In genomic region chr17:12299371-12299770, GRCm38 (mm10) we compare ENCODE assay signal across 25 mouse cellular contexts. TPM values are rescaled to one million over a fixed set of nuclear protein-coding genes. Genes with fewer than 3 reads are reported as not detected.
DNase-seq lines count a peak whose midpoint lies in the region; ATAC-seq and TF ChIP-seq lines count a peak whose summit lies in the region.
"Had no signal": no experiment of that assay in that cellular context is flagged by ENCODE, and none has a peak within 500 bp of the region (broad histone marks: within the 10 kb centered on the region; RNA-seq: fewer than 3 reads in every experiment).

No protein-coding gene starts in this region.

- H3K36me3 ChIP-seq in hindbrain, embryonic 13.5 days, result no peaks in the 10 kb centered on the region
- H3K36me3 ChIP-seq in hindbrain, embryonic 14.5 days (replicated peaks; ENCODE audit: control insufficient read depth, insufficient read depth), result no peaks in the 10 kb centered on the region
- H3K36me3 ChIP-seq in lung, embryonic 15.5 days, result no peaks in the 10 kb centered on the region
- H3K36me3 ChIP-seq in intestine, postnatal 0 days (ENCODE audit: control insufficient read depth, insufficient read depth), result no peaks in the 10 kb centered on the region
- no peaks in the 10 kb centered on the region for H3K36me3 ChIP-seq in stomach, embryonic 14.5 days (ENCODE audit: control insufficient read depth, insufficient read depth, low read length)
- H3K36me3 ChIP-seq: embryonic facial prominence, embryonic 15.5 days; forebrain, embryonic 10.5 days; heart, embryonic 15.5 days; hindbrain, embryonic 10.5 days had no signal

- no peak for TF ChIP-seq CTCF in intestine, postnatal 0 days (IDR thresholded peaks at IDR 0.05; ENCODE audit: low read depth)

- H3K9ac ChIP-seq in hindbrain, embryonic 13.5 days, result no peak overlapping the region
- no peak overlapping the region for H3K9ac ChIP-seq in hindbrain, embryonic 14.5 days
- no peak overlapping the region for H3K9ac ChIP-seq in lung, embryonic 15.5 days
- no peak overlapping the region for H3K9ac ChIP-seq in intestine, postnatal 0 days (ENCODE audit: low read depth, low read length)
- no peak overlapping the region for H3K9ac ChIP-seq in stomach, embryonic 14.5 days (replicated peaks; ENCODE audit: low read depth, low read length)
- H3K9ac ChIP-seq: embryonic facial prominence, embryonic 15.5 days; heart, embryonic 15.5 days had no signal

- H3K4me3 ChIP-seq in hindbrain, embryonic 13.5 days, result no peak overlapping the region
- no peak overlapping the region for H3K4me3 ChIP-seq in hindbrain, embryonic 14.5 days (replicated peaks; ENCODE audit: low read length)
- no peak overlapping the region for H3K4me3 ChIP-seq in lung, embryonic 15.5 days
- no peak overlapping the region for H3K4me3 ChIP-seq in intestine, postnatal 0 days (ENCODE audit: low read depth, low read length)
- H3K4me3 ChIP-seq in stomach, embryonic 14.5 days (ENCODE audit: low read depth, low read length), result no peak overlapping the region
- H3K4me3 ChIP-seq: embryonic facial prominence, embryonic 15.5 days; erythroblast, embryonic 14.5 days; forebrain, embryonic 10.5 days; heart, adult 2 months; heart, embryonic 15.5 days; hindbrain, embryonic 10.5 days had no signal

- H3K4me2 ChIP-seq in hindbrain, embryonic 13.5 days, result no peak overlapping the region
- H3K4me2 ChIP-seq in hindbrain, embryonic 14.5 days (replicated peaks), result no peak overlapping the region
- no peak overlapping the region for H3K4me2 ChIP-seq in lung, embryonic 15.5 days
- H3K4me2 ChIP-seq in intestine, postnatal 0 days (replicated peaks; ENCODE audit: low read depth), result no peak overlapping the region
- H3K4me2 ChIP-seq in stomach, embryonic 14.5 days (replicated peaks; ENCODE audit: low read depth, low read length), result no peak overlapping the region
- H3K4me2 ChIP-seq: embryonic facial prominence, embryonic 15.5 days; heart, embryonic 11.5 days; heart, embryonic 15.5 days had no signal

- 82% methylated on average over 7 of the region's 7 CpGs for WGBS in hindbrain, embryonic 13.5 days
- 76% methylated on average over 7 of the region's 7 CpGs for WGBS in hindbrain, embryonic 14.5 days
- 78% methylated on average over 7 of the region's 7 CpGs for WGBS in lung, embryonic 15.5 days
- 75% methylated on average over 7 of the region's 7 CpGs for WGBS in intestine, postnatal 0 days
- 76% methylated on average over 7 of the region's 7 CpGs for WGBS in stomach, embryonic 14.5 days

- 0 out of 2 replicates have a peak overlapping the region, but pooled peaks have one; percentile 1 for H3K27ac ChIP-seq in hindbrain, embryonic 13.5 days
- no peak overlapping the region for H3K27ac ChIP-seq in hindbrain, embryonic 14.5 days
- H3K27ac ChIP-seq in lung, embryonic 15.5 days, result peak overlapping the region; percentile 44; the same call in 1 of the 2 replicates
- H3K27ac ChIP-seq in intestine, postnatal 0 days (ENCODE audit: low read depth, low read length), result peak overlapping the region; percentile 46
- peak overlapping the region; percentile 35; the same call in 1 of the 2 replicates for H3K27ac ChIP-seq in stomach, embryonic 14.5 days (ENCODE audit: low read length)
- H3K27ac ChIP-seq: embryonic facial prominence, embryonic 15.5 days; forebrain, embryonic 10.5 days; heart, adult 2 months; heart, embryonic 15.5 days; hindbrain, embryonic 10.5 days had no signal

- ATAC-seq in hindbrain, embryonic 13.5 days (ENCODE audit: low FRiP score), result no peak
- no peak for ATAC-seq in hindbrain, embryonic 14.5 days (ENCODE audit: low FRiP score)
- no peak for ATAC-seq in lung, embryonic 15.5 days (ENCODE audit: borderline replicate concordance, extremely low read depth, low FRiP score, low TSS enrichment)
- ATAC-seq in intestine, postnatal 0 days, result no peak
- ATAC-seq in stomach, embryonic 14.5 days (ENCODE audit: insufficient number of reproducible peaks, insufficient read depth, low FRiP score, low read depth), result no peak
- ATAC-seq in activated CD4-positive, CD25-positive, alpha-beta regulatory T cell, adult 4 months, result no peak
- ATAC-seq: hindbrain, embryonic 16.5 days; Patski had no signal

- DNase-seq in hindbrain, embryonic 14.5 days (ENCODE audit: low spot score), result no peak
- DNase-seq in lung, postnatal 25 days (ENCODE audit: low spot score), result no peak
- no peak for DNase-seq in spleen, postnatal 36 days (ENCODE audit: low spot score in 2 of 2)
- DNase-seq: adrenal gland, adult 2 months; adrenal gland, postnatal 25 days; cerebellum, adult 18-20 months; cerebellum, postnatal 14 days; embryo, embryonic 11 days; gastrocnemius, postnatal 10 days; heart, postnatal 14 days had no signal

- H3K27me3 ChIP-seq in hindbrain, embryonic 13.5 days, result no peaks in the 10 kb centered on the region
- no peaks in the 10 kb centered on the region for H3K27me3 ChIP-seq in hindbrain, embryonic 14.5 days (ENCODE audit: control insufficient read depth, insufficient read depth, low read length)
- H3K27me3 ChIP-seq in lung, embryonic 15.5 days, result no peaks in the 10 kb centered on the region
- no peaks in the 10 kb centered on the region for H3K27me3 ChIP-seq in intestine, postnatal 0 days (replicated peaks; ENCODE audit: control insufficient read depth, insufficient read depth, low read length)
- no peaks in the 10 kb centered on the region for H3K27me3 ChIP-seq in stomach, embryonic 14.5 days (ENCODE audit: control insufficient read depth, insufficient read depth, low read length)
- H3K27me3 ChIP-seq: CH12.LX; embryonic facial prominence, embryonic 15.5 days; heart, embryonic 15.5 days; Patski had no signal

- no peaks in the 10 kb centered on the region for H3K9me3 ChIP-seq in hindbrain, embryonic 13.5 days
- no peaks in the 10 kb centered on the region for H3K9me3 ChIP-seq in hindbrain, embryonic 14.5 days (ENCODE audit: control insufficient read depth, low read length)
- no peaks in the 10 kb centered on the region for H3K9me3 ChIP-seq in lung, embryonic 15.5 days
- H3K9me3 ChIP-seq in intestine, postnatal 0 days (ENCODE audit: control insufficient read depth), result no peaks in the 10 kb centered on the region
- no peaks in the 10 kb centered on the region for H3K9me3 ChIP-seq in stomach, embryonic 14.5 days (ENCODE audit: control insufficient read depth, low read depth, low read length)
- H3K9me3 ChIP-seq: embryonic facial prominence, embryonic 15.5 days; forebrain, embryonic 10.5 days; heart, embryonic 15.5 days; hindbrain, embryonic 10.5 days had no signal

- H3K4me1 ChIP-seq in hindbrain, embryonic 13.5 days (replicated peaks), result peaks cover 53% of the 10 kb centered on the region
- H3K4me1 ChIP-seq in hindbrain, embryonic 14.5 days (replicated peaks; ENCODE audit: control insufficient read depth, insufficient read depth, low read length), result peaks cover 20% of the 10 kb centered on the region
- H3K4me1 ChIP-seq in lung, embryonic 15.5 days, result peaks cover 41% of the 10 kb centered on the region
- H3K4me1 ChIP-seq in intestine, postnatal 0 days (replicated peaks; ENCODE audit: control insufficient read depth, insufficient read depth, low read length), result 0 out of 2 replicates have a peak, but pooled peaks cover 18% of the 10 kb centered on the region
- H3K4me1 ChIP-seq in stomach, embryonic 14.5 days (ENCODE audit: control insufficient read depth, insufficient read depth, low read length), result peaks cover 36% of the 10 kb centered on the region

RNA-seq across cellular contexts. Expression of gene Map3k4, which starts 19.2 kb away (rescaled TPM):
- 41.1 and 45.8 TPM in 2 replicates for polyA plus RNA-seq in hindbrain, embryonic 13.5 days (2015; fragmentation: Nextera tagmentation; extraction: Ambion mirVana)
- polyA plus RNA-seq in hindbrain, embryonic 14.5 days (2014; fragmentation: Nextera tagmentation; extraction: Ambion mirVana), result 35.9 and 43.6 TPM in 2 replicates
- polyA plus RNA-seq in lung, embryonic 15.5 days (2015; fragmentation: Nextera tagmentation; extraction: Ambion mirVana), result 44.3 and 46.1 TPM in 2 replicates
- 29.3 and 34.7 TPM in 2 replicates for polyA plus RNA-seq in intestine, postnatal 0 days (2015; fragmentation: Nextera tagmentation; extraction: Ambion mirVana)
- polyA plus RNA-seq in stomach, embryonic 14.5 days (2014; fragmentation: Nextera tagmentation; extraction: Ambion mirVana), result 49.2 and 52.4 TPM in 2 replicates
- polyA plus RNA-seq in activated CD4-positive, CD25-positive, alpha-beta regulatory T cell, adult 4 months (2017; shearing (Covaris generic)), result 10 to 100 TPM; 10.0 to 11.9 TPM
